ENCODE assay signal across 12 mouse cellular contexts in the genomic region with DNA sequence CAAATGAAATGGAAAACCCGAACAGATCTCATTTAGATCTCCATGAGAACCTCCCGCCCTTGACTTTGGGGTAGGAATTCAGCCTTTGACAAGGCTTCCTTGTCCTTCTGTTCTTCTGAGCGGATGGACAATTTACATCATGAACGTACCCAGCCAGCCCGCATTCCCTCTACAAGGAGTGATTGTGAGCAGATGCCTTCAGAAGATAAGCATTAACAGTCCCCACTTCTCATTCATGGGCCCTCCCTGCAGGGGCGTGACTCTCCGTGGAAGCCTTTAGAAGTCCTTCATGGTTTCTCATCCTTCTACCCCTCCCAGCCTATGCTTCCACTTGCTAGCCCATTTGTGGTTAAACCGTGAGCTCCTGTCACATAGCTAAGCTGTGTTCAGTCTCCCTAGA. TPM values are rescaled to one million over a fixed set of nuclear protein-coding genes. Genes with fewer than 3 reads are reported as not detected.
DNase-seq lines count a peak whose midpoint lies in the region; ATAC-seq lines count a peak whose summit lies in the region.
"Had no signal": no experiment of that assay in that cellular context is flagged by ENCODE, and none has a peak within 500 bp of the region (broad histone marks: within the 10 kb centered on the region; RNA-seq: fewer than 3 reads in every experiment).

No protein-coding gene starts in this region.

- whole genome bisulfite sequencing in heart, embryonic 16.5 days = 44% methylated on average over 8 of the region's 8 CpGs
- whole genome bisulfite sequencing in lung, embryonic 16.5 days = 38% methylated on average over 8 of the region's 8 CpGs
- 44% methylated on average over 8 of the region's 8 CpGs for WGBS in stomach, embryonic 16.5 days

- H3K27ac ChIP-seq in heart, embryonic 16.5 days (ENCODE audit: low read length) = peak overlapping the region; percentile 83
- peak overlapping the region; percentile 71 for H3K27ac ChIP-seq in lung, embryonic 16.5 days (ENCODE audit: low read length)
- H3K27ac ChIP-seq in stomach, embryonic 16.5 days (ENCODE audit: low read length) = peak overlapping the region; percentile 67
- H3K27ac ChIP-seq: neural tube, embryonic 15.5 days had no signal

- no peak overlapping the region for H3K9ac ChIP-seq in heart, embryonic 16.5 days (ENCODE audit: low read length)
- peak overlapping the region; percentile 16; the same call in 1 of the 2 replicates for H3K9ac ChIP-seq in lung, embryonic 16.5 days (ENCODE audit: low read length)
- no peak overlapping the region for H3K9ac ChIP-seq in stomach, embryonic 16.5 days (ENCODE audit: low read length)
- H3K9ac ChIP-seq: neural tube, embryonic 15.5 days had no signal

- ATAC-seq in heart, embryonic 16.5 days (replicated peaks; ENCODE audit: extremely low read depth, insufficient read depth, low FRiP score) = no peak
- ATAC-seq in lung, embryonic 16.5 days (ENCODE audit: low read depth) = no peak
- ATAC-seq in common myeloid progenitor, adult 5-6 weeks (replicated peaks; ENCODE audit: low read depth, poor library complexity, severe bottlenecking) = 0 out of 2 replicates have a peak, but pooled peaks have one; percentile 50
- no peak for ATAC-seq in stomach, embryonic 16.5 days (ENCODE audit: insufficient read depth, low FRiP score)

- H3K36me3 ChIP-seq in heart, embryonic 16.5 days (ENCODE audit: control insufficient read depth, insufficient read depth) = no peaks in the 10 kb centered on the region
- no peaks in the 10 kb centered on the region for H3K36me3 ChIP-seq in lung, embryonic 16.5 days (ENCODE audit: control insufficient read depth, insufficient read depth, low read length)
- no peaks in the 10 kb centered on the region for H3K36me3 ChIP-seq in stomach, embryonic 16.5 days (ENCODE audit: control insufficient read depth, insufficient read depth, low read length)
- H3K36me3 ChIP-seq: neural tube, embryonic 15.5 days had no signal

- H3K9me3 ChIP-seq in heart, embryonic 16.5 days (replicated peaks; ENCODE audit: control insufficient read depth, low read length) = no peaks in the 10 kb centered on the region
- H3K9me3 ChIP-seq in lung, embryonic 16.5 days (ENCODE audit: control insufficient read depth, low read length) = no peaks in the 10 kb centered on the region
- H3K9me3 ChIP-seq in stomach, embryonic 16.5 days (replicated peaks; ENCODE audit: control insufficient read depth, low read length) = no peaks in the 10 kb centered on the region
- H3K9me3 ChIP-seq: neural tube, embryonic 15.5 days had no signal

- peak overlapping the region; percentile 13; the same call in 1 of the 2 replicates for H3K4me2 ChIP-seq in heart, embryonic 16.5 days (ENCODE audit: low read depth, low read length)
- no peak overlapping the region; the same call in 1 of the 2 replicates for H3K4me2 ChIP-seq in lung, embryonic 16.5 days (ENCODE audit: low read depth, low read length)
- H3K4me2 ChIP-seq in stomach, embryonic 16.5 days (ENCODE audit: low read depth, low read length) = no peak overlapping the region
- H3K4me2 ChIP-seq: neural tube, embryonic 15.5 days had no signal

- no peaks in the 10 kb centered on the region for H3K27me3 ChIP-seq in heart, embryonic 16.5 days (ENCODE audit: control insufficient read depth, insufficient read depth, low read length)
- H3K27me3 ChIP-seq in lung, embryonic 16.5 days (ENCODE audit: control insufficient read depth, insufficient read depth, low read depth, low read length) = no peaks in the 10 kb centered on the region
- no peaks in the 10 kb centered on the region for H3K27me3 ChIP-seq in stomach, embryonic 16.5 days (ENCODE audit: control insufficient read depth, insufficient read depth, low read length)
- H3K27me3 ChIP-seq: neural tube, embryonic 15.5 days had no signal

- DNase-seq in heart, adult 18-20 months = no peak
- DNase-seq in lung, postnatal 36 days = no peak
- no peak for DNase-seq in urinary bladder, adult 2 months (ENCODE audit: low spot score)
- DNase-seq: cerebellum, postnatal 36 days; gastrocnemius, postnatal 36 days; kidney, adult 18-20 months; thymus, adult 2 months had no signal

- H3K4me3 ChIP-seq in heart, embryonic 16.5 days (ENCODE audit: low read length) = no peak overlapping the region
- H3K4me3 ChIP-seq in lung, embryonic 16.5 days (ENCODE audit: low read length) = no peak overlapping the region
- no peak overlapping the region for H3K4me3 ChIP-seq in stomach, embryonic 16.5 days (replicated peaks; ENCODE audit: low read length)
- H3K4me3 ChIP-seq: neural tube, embryonic 15.5 days had no signal

- peaks cover 54% of the 10 kb centered on the region for H3K4me1 ChIP-seq in heart, embryonic 16.5 days (ENCODE audit: control insufficient read depth, insufficient read depth, low read length)
- peaks cover 42% of the 10 kb centered on the region for H3K4me1 ChIP-seq in lung, embryonic 16.5 days (replicated peaks; ENCODE audit: control insufficient read depth, insufficient read depth, low read length)
- peaks cover 44% of the 10 kb centered on the region for H3K4me1 ChIP-seq in stomach, embryonic 16.5 days (ENCODE audit: control insufficient read depth, insufficient read depth, low read length)

RNA-seq across cellular contexts. Expression of gene Lamc1, which starts 58.9 kb away (rescaled TPM):
- polyA plus RNA-seq in heart, embryonic 16.5 days (2015; fragmentation: Nextera tagmentation; extraction: Ambion mirVana) = 73.8 and 85.3 TPM in 2 replicates
- 10 to 100 TPM; 83.1 to 94.8 TPM for total RNA-seq in heart, adult 18-20 months (2021)
- polyA plus RNA-seq in lung, embryonic 16.5 days (2015; fragmentation: Nextera tagmentation; extraction: Ambion mirVana) = 126 and 135 TPM in 2 replicates
- 2.1 and 3.6 TPM in 2 replicates for total RNA-seq in common myeloid progenitor, adult 5-6 weeks (2017)
- polyA plus RNA-seq in stomach, embryonic 16.5 days (2015; fragmentation: Nextera tagmentation; extraction: Ambion mirVana) = 63.4 and 68.0 TPM in 2 replicates
- 191 and 224 TPM in 2 replicates for polyA plus RNA-seq in urinary bladder, adult 2 months (2012; rRNA removed)
